Mouse (Mus musculus) left cerebral cortex, adult 11 months (tissue): ENCODE results near the gene Jak3.

Experiments
- DNase-seq: peaks from one replicate; pipeline ENCODE4 v3.0.0; 2022; ENCODE audit warnings: low spot score

Gene Jak3

DNA sequence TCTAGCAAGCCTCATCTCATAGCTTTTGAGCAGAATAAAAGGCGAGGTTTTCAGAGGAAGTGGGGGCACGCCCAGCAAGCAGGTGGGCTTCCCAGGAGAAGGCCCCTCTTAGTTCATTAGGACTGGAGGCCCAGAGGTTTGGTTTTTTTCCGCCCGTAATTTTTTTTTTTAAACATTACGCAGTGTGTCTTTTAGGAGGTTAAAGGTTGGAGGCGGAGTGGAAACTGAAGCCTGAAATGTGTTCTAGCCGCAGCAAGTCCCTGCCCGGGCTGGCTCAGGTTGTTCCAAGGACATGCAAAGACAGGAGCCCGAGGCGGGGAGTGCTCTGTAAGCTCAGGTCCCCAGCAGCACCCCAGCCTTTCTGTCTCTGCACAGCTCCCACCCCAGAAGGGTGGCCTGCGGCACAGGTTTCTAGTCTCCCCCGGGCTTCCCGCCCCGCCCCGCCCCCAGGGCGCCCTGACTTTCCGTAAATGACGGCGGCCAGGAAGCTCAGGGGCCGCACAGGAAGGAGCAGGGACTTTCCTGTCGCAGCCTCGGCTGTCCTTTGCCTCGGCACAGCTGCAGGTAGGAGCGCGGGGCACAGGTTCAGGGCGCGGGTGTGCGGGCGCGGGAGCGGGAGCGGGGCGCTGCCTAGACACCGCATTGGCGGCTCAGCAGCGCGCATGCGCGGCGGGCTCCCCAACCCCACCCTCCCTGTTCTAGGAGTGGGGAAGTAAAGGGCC lies at the start of gene Jak3:
TSS of gene Jak3 (plus strand) at position 277 of the 722 bp plus-strand sequence.
- DNase-seq: no peak

DNA sequence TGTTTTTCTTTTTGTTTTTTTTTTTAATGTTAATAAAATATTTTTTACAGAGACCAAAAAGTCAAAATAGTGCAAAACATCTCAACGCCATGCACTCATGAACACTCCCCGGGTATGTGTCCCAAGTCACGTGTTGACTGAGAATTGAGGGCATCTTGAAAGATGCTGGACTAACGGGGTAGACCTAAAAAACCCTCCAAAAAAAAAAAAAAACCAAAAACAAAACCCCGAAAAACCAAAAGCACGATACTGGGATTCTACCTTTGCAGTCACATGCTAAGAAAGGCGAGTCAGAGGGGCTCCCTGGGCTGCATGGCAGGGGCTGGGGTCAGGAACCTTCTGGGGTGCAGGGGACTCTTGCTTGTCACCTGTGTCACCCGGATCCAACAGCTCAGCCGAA lies 49.3 kb upstream of the Jak3 start:
- DNase-seq: no peak

DNA sequence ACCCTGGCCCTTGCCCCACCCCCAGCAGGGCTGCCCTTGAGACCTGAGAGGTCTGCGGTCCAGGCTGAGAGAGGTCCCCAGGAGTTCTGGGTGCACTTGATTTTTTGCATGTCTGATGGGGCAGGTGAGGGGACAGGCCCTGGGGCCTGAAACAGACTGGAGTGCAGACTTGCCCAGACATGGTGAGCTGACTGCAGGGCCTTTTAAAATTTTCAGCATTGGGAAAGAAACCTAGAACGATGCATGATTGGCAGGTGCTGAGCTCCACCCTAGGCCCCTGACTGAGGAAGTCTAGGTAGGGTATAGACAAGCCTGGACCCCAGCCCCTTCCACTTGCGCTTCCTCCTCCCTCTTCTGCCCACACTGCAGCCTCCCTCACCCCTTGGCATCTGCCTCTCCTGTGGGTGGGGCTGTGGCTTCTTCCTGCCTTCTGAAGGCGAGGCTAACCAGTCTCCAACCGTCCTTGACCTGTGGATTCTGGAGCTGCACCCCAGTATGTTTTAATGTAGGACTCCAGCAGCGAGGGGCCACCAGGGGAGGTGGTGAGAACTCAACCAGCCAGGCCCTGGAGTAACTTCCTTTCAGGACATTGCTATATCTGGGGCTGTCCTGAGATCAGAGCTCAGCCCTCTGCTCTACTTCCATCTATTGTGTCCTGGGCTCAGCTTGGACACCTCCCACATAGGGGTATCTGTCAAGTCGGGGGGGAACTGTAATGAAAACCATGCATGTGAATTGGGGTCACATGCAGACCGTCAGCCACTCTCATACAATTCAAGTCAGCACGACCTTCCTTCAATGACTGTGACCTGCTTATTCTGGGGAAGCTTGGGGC lies 48.6 kb upstream of the Jak3 start:
- no peak for DNase-seq

DNA sequence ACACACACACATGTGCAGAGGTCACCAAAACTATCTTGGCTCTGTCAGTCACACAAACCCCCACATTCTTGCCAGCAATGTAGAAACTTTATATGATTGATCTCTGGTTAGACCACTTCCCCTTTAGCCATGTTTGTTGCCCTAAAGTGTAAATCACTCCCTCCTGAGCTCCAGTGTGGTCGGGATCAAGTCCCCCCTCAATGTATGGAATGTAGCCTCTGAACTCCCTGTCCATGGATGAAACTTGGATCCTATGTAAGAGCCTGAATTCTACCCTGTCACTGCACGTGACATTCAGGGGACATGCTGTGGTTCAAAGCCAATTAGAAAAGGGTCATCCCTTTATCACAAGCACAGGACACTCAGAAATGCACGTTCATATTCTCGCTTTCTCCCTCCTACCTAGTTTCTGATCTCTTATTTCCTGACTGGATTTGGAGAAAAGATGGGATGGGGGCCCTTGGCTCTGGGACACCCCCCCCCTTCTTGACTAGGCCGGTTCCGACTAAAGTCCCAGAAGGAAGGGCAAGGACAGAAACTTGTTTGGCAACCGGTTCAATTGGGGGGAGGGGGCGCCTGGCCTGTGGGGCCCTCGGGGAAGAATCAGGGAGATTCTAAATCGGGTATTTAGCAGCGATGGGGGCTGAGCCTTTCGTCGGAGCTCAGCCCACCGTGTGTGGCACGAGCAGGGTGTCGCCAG lies 47.5 kb upstream of the Jak3 start:
- no peak for DNase-seq

DNA sequence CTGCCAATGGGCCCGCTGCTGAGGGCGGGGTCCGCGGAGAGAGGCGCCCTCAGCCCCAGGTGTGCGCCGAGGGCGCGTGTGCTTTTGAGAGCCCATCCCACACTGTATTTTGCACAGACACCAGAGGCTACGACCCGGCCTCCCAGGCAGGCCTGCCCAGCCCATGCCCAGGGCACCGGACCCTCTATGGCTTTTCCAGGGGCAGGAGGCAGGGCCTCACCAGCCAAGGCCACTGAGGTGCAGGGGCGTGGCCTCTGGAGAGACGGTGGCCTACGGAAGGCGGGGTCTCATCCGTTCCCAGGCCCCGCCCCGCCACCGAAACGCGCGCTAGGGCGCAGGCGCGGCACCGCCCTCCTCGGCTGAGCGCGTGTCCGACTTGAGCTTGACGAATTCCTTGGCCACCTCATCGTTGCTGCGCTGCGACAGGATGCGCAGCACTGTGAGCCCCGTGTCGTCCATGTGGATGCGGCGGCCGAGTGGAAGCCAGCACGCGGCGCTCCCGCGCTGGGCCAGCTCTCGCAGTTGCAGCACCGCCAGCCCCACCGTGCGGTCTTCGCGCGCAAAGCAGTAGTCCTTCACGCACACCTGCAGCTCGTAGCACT lies 46.9 kb upstream of the Jak3 start:
- peak; percentile 88 for DNase-seq

DNA sequence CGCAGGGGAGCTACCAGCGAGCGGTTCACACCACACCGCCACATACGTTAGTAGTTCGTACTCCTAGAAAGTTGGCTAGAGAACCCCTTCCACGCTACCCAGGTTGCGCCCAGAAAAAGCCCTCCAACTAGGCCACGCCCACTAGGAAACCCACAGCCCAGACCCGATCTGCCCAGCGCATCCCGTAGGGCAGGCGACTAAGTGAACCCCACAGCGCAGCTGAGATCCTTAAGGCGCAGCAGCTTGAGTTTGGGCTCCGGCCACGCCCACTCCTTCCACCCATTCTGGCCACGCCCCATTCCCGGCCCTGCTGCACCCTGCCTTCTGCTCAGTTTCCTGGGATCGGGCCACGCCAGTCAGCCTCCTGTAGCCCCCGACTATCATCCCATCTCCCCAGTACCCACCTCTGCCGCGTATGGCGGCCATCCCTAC lies 46.3 kb upstream of the Jak3 start:
- no peak for DNase-seq

DNA sequence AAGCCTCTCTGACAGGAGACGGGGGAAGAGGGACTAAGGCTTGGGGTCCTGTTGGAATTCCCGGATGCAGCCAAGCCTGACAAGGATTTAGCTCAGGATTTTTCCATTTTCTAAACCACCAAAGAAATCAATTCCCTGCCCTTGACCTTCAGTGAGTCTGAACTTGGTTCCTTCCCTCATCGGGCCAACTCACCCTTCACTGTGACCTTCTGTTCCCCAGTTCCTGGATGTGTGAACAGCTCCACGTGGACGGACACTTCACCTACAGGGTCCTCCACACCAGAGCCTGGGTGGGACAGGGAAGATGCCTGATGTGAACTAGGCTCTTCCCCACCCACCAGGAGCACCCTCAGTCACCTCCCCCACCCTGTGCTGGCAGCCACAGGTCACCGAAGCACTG lies 45.3 kb upstream of the Jak3 start:
- no peak for DNase-seq

DNA sequence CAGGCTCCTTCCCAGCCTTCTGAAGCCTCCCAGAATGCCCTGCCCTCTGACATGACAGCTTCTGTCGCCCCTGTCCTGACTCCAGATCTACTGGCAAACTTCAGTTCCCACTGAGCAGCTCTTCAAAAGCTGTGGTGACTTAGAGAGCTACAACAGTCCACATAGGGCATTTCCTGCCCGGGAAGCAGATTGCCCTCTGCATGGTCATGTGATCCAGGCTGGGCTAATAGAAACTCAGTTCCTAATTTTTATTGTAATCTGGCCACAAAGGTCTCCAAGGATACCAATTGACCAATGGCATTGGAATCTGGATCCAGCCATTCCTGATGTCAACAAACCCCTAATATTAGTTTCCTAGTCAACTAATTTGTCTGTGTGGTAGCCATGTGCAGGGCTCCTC lies 44.2 kb upstream of the Jak3 start:
- no peak for DNase-seq

DNA sequence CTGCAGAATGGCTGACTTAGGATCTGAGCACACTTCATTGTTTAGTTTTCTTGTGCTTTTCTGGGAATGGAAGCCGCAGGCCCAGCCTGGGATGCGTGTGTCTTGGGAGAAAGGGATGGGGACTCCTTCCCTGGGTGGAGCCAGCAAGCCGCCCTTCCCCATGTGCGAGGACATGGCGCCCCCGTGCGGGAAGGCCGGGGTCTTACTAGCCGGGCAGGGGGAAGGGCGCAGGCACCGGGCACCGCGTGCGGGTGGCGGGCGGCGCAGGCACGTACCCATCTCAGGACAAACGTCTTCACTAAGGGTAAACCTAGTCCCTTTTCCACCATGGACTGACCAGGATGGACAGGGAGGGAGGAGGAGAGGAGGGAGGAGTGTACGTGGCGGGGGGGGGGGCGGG lies 42.9 kb upstream of the Jak3 start:
- no peak for DNase-seq

DNA sequence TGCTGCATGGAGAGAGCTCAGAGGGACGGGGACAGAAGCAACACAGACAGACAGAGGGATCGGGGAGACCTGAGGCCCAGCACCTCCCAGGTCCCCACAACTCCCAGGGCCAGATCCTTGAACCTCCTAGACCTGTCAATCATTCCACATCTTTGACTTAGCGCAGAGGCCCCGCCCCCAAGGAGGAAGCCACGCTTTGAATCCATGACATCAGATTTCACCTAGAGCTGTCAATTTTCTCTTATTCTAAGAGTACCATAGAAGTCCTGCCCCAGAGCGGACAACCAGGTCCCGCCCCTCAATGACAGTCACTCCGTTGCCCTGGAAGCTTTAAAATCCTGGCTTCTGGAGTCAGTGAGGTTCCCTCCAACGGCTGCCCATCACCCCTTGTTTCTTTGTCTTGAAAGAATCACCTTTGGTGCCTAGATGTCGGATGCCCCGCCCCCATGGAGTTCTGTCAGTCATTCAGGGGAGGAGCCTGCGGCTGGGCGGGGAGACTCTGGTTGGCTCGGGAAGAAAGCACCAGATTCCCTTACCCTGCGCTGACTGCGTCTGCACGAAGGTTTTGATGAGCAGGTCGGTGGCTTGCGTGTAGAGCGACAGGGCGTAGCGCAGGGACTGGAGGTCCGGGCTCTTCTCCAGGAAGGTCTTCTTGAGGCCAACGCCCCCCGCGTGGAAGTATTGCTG lies 42.0 kb upstream of the Jak3 start:
- no peak for DNase-seq

DNA sequence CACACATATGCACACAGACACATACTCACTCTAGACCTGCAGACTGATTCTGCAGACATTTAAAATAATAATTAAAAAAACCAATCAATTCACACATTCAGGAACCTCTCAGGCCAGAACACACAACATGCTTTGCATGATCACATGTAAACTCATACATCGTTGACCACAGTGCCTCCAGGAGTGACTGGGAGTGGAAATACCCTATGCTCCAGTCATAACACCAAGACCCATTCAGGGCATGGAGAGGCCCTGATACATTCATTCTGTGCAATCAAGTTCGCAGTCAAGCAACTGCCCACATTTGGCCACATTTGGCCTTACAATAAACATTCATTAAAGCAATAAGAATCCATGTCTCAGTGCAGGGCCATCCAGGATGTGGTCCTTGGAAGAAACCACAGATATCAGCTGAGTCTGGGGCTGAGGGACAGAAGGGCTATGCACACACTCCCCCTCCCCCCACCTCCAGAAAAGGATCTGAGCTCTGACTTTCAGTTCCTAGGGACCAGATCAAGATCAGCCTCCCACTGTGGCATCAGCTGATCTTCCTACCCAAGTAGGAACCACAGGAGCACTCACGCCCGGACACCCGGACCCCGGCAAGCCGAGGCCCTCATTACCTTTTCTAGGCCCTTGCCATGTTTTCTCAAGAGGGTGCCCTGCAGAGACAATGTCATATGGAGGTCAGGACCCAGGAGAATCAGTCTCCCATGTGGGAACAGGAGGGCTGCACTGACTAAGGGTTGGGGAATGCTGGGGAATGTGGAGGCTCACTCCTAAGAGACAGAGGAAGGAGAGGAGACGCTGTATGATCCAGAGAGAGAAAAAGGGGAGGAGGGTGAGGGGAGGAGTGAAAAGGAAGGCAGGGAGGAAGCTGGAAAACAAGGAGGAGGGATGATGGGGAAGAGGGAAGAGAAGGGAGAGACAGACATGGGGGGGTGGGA lies 38.7 kb upstream of the Jak3 start:
- no peak for DNase-seq

DNA sequence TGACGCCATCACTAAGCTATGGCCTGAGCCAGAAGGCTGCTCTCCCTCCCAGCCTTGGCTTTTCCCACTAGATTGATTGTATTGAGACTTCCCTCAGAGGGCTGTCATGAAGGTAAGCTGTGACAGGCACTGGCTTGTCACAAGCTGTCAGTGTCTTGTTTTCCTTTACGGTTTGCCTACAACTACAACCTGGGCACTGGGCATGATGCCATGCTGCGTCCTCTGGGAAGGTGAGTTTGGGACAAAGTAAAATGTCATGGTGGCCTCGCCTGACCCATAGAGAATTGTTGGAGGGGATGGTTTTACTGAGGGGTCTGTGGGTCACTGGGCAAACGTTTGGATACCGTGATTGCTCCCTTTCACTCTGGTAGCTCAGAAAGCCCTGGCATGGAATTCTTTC lies 37.8 kb upstream of the Jak3 start:
- no peak for DNase-seq

DNA sequence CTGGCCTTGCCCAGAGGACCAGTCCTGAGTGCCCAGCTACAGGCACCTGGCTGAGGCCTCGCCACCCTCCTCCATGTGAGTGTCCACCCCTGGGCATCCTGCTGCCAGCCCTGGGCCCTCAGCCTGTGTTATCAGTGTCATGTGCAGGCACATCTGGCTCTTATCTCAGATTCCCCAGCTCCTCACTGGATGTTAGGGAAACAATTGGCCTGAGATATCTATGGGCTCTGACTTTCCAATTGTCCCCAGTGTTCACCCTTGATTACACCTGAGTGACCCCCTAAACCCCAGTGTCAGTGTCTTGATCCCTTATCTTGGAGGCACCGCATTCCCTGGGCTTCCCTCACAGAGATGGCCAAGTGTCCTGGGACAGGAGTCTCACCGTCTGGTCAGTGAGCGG lies 36.8 kb upstream of the Jak3 start:
- no peak for DNase-seq

DNA sequence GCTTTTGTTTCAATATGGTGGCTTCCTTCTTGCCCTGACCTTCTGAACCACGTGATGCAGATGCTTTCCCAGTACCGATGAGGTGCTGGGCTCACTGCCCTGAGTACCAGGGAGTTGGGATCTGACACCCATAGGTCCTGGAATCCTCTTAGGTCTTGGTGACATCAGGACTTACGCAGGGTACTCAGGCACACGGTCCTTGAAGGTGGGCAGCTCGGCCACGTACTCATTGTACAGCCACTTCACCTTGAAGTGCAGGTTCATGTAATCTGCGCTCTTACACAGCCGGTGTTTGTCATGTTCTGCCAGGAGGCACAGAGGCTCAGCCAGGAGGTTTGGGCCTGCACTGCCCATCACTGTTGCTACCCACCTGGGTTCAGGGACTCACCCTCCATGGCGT lies 30.6 kb upstream of the Jak3 start:
- DNase-seq: no peak

DNA sequence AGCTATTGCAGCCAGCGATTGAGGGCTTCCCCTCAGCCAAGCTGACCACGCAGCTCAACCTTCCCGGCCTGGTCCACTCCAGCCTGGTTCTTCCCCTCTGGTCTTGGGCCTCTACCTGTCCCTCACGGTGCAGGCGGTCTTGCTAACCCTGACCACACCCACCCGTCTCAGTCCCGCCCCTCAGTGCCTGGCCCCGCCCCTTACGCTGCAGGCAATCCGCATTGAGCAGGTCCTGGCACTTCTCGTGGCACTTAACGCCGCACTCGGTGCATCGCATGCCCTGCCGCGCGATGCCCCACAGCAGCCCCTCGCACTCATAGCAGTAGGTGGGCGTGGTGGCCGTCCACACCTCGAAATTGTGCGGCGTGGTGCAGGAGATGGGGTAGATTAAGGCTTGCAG lies 21.5 kb upstream of the Jak3 start:
- no peak for DNase-seq

DNA sequence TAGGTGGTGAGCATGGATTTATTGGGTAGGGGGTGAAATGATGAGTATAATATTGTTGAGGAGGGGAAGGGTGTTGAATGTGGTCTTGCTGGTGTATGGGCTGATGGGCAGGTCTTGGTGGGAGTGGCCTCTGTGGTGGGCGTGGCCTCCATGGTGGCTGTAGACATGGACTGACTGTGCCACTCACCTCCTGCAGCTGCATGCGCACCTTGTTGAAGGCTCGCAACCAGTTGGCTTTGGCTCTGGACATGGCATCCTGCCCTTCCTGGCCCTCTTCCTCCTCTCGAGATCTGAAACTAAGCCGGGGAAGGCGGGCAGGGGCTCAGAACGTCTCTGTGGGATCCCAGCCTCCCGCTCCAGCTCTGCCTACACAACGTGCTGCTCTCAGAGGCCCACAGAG lies 18.3 kb upstream of the Jak3 start:
- no peak for DNase-seq

DNA sequence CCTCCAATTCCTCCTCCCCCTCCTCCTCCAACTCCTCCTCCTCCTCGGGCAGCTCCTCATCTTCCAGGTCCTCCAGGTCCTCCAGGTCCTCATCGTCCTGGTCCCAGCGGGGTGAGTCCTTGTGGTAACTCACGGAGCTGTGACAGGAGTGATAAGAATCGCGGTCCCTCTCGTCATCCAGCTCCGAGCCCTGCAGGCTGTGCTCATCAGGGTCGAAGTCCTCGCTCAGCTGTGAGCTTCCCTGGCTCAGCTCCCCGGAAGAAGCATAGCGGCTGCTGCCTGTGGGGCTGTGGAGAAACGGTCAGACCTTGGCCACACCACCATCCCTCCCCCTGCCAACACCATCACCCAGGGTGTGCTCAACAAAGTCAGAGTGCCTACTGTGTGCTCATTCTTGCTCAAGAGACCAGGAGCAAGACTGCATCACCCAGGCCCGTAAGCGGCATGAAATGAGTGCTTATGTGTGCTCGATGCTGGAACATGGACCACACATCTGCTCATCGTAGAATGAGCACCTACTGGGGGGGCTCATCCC lies 17.5 kb upstream of the Jak3 start:
- no peak for DNase-seq

DNA sequence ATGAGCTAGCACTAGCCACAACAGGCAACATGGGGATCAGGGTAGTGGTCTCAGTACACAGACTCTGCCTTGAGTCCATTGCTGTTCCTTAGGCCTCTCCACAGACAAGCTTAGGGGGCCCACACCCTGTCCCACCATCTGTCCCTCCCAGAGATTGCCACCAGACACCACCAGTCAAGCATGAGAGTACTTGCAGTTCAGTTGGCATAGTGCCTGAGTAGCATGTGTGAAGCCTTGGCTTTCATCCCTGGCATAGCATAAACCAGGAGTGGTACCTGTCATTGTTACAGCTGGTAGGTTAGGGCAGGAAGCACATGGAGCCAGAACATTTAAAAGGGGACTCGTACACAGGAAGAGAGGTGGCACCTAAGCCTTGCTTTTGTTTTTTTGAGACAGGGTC lies 16.3 kb upstream of the Jak3 start:
- DNase-seq: no peak

DNA sequence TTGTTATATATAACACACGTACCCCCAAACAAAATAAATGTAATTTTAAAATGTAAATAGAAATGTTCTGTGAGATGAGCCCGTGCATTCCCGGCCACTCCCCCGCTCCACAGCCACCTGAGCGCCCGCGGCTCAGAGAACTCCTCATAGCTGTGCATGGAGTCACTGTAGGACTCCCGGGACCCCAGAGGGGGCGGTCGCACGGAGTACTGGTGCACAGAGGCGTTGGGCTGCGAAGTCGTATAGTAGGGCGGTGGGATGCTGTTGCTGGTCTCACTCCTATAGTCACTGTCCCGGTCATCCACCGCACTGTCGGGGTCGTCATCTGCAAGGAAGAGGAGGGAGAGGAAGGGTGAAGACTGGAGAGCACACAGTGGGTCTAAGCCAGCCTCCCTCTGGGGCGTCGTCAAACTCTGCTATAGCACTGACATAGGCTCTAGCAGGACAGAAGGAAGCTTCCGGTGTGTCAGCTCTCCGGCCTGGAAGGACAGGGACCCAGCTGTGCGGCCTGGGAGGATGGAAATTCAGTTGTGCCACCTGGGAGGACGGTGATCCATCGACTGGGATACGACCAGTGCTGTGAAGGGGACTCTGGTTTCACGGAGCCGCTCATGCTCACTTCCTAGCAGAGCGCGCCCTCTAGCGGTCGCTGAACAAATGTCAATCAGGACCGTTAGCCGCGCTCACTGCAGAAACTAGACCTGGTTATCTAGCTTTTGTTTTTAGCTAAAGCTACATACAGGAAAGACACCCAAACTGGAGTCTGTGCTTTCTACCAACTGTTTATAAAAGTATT lies 15.6 kb upstream of the Jak3 start:
- peak; percentile 75 for DNase-seq
